Mouse (Mus musculus) gastrocnemius, postnatal 36 days (tissue): ENCODE results near the gene Klhdc10. TPM values are rescaled to one million over a fixed set of nuclear protein-coding genes. Genes with fewer than 3 reads are reported as not detected.
A peak's percentile ranks its signal among the peaks of the same experiment; 100 is the strongest.

Experiments
- DNase-seq, 2 experiments: peaks; one replicate each; pipeline ENCODE4 v3.0.0; 2022
- intact Hi-C: fragments of 180-260 bp; cut with DNase I; formaldehyde crosslinking; loops from one replicate; pipeline ENCODE4 v1.15.1; 2025
- total RNA-seq, 2 experiments: library from RNA; stranded (reverse); gene quantifications; 2 replicates each; pipeline ENCODE4 v1.2.3; 2021

Klhdc10 gene
- total RNA-seq, 2 experiments from 2014 or later = 40.7 to 43.4 TPM

GRCm38 (mm10) chr6:30391996-30392395 lies 9.7 kb upstream of the Klhdc10 start:
- intact Hi-C loops = no loop called here
- DNase-seq = no peak

- intact Hi-C loops = loop anchor here (10.0 kb wide), 1 partner anchor 635 kb away; no protein-coding TSS in a partner anchor
- no peak for DNase-seq
Measured at GRCm38 (mm10) chr6:30400146-30400545, 1.5 kb upstream of the Klhdc10 start.

DNA sequence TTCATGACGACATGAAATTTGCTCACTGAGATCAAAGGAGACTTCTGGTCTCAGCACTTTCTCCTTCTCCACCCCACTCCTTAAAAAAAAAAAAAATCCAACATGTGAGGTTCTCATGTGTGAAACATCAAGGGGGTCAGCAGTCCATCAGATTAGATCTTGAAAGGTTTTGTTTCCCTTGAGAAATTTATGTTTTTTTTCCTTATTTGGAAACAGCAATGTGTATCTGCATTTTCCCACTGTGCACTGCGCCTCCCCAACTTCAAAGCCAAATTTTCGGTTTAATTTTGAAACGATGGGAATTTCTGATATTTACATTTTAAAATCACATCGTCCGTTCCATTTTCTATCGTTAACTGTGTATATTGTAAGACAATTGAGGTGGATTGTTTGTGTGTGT lies 952 bp upstream of the Klhdc10 start:
- no peak for DNase-seq
- intact Hi-C loops = loop anchor here (10.0 kb wide), 1 partner anchor 634 kb away; no protein-coding TSS in a partner anchor

DNA sequence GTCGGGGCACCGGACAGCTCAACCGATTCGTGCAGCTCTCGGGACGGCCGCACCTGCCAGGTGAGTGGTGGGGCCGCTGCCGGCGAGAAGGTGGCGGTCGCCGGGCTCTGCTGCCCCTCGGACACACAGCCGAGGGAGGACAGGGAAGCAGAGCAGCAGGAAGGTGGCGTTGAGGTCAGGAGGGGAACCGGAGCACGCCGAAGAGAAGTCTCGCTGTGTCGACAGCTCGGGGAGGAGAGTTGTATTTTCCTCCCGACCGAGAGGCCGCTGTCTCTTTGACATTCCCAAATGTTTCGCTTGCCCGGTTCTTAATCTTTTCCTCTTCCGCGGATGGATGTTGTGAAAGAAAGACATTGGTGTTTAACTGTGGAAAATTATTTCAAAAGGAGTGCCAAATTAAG lies 423 bp downstream of the Klhdc10 start:
- no peak for DNase-seq

GRCm38 (mm10) chr6:30403465-30403864 lies 1.8 kb downstream of the Klhdc10 start:
- DNase-seq = peak in 1 of 2 experiments; percentile 31
- intact Hi-C loops = loop anchor here (1.0 to 10.0 kb wide), 3 partner anchors 56 to 631 kb away; no protein-coding TSS in a partner anchor

More for the DNA sequence above, 423 bp downstream of the Klhdc10 start:
- intact Hi-C loops = loop anchor here (2.0 to 10.0 kb wide), 2 partner anchors 67 to 633 kb away; no protein-coding TSS in a partner anchor

GRCm38 (mm10) chr6:30404671-30405070 lies 3.0 kb downstream of the Klhdc10 start:
- intact Hi-C loops = loop anchor here (10.0 kb wide), 1 partner anchor 630 kb away; no protein-coding TSS in a partner anchor
- no peak for DNase-seq

- no peak for DNase-seq
- intact Hi-C loops = loop anchor here (10.0 kb wide), 1 partner anchor 627 kb away; no protein-coding TSS in a partner anchor
Measured at GRCm38 (mm10) chr6:30408276-30408675, 6.6 kb downstream of the Klhdc10 start.

- intact Hi-C loops = loop anchor here (10.0 kb wide), 1 partner anchor 625 kb away; no protein-coding TSS in a partner anchor
- DNase-seq = no peak
Measured at GRCm38 (mm10) chr6:30409399-30410093, 7.9 kb downstream of the Klhdc10 start.

DNA sequence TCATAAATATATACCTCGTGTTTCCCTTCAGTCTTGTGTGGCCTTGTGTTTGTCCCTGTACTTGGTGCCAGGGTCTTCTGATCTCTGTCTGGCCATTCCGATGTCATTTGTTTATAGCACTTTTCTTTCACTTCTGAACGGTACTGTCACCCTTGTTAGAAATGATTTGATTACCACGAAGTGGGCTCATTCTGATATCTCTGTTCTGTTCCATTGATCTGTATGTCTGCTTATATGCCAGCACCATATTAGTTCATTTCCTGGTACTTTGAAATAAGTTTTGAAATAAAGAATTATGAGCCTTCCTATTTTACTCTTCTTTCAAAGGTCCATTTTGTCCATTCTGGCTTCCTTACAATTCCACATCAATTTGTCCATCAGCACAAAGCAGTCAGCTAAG lies 9.6 kb downstream of the Klhdc10 start:
- no peak for DNase-seq
- intact Hi-C loops = no loop called here

DNA sequence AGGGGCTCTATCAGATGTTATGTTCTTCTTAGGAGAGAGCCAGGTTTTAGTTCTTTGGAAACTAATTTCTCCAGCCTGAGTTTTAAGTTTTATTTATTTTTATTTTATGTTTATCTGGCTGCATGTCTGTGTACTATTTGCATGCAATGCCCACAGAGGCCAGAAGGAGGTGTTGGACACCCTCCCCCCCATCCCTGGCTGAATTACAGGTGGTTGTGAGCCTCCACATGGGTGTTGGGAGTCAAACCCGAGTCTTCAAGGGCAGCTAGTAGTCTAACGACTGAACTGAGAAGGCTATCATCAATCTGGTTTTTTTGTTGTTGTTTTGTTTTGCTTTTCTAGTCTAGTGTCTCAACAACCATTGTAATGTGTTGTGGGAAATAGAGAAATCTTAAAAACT lies 14.5 kb downstream of the Klhdc10 start:
- intact Hi-C loops = no loop called here
- DNase-seq = no peak

DNA sequence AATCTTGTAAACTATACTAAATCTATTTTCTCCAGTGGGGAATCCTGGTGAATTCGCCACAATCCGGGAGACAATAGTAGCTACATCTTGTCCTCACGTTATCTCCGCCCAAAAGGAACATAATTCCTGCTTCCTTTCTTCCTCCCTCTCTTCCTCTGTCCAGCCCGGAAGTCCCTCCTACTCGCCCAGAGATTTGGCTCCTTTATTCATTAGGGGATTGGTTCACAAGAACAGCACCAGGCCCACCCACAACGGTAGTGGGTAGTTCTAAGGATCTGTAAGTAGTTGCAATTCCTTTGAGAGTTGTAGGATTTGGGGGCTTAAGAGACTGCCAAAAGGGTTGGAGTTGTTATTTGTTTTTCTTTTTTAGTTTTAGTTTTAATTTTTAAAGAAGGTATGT lies 15.1 kb downstream of the Klhdc10 start:
- intact Hi-C loops = no loop called here
- no peak for DNase-seq

GRCm38 (mm10) chr6:30432461-30433192 lies 31.0 kb downstream of the Klhdc10 start:
- intact Hi-C loops = no loop called here
- DNase-seq = no peak

DNA sequence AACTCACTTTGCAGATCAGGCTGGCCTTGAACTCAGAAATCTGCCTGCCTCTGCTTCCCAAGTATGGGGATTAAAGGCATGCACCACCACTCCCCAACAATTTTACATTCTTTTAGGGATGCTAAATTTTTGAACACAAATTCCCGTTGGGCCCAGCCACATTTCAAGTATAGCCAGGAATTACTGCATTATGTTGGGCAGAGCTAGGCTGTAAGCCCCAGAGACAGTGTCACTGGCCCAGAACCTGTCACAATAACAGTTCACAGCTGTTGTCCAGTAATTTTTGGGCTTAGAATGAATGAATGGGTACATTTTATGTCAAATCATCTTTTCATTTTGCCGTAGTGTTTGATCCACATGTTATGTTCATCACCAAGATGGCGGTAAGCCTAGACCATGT lies 34.8 kb downstream of the Klhdc10 start:
- intact Hi-C loops = no loop called here

GRCm38 (mm10) chr6:30437054-30437453 lies 35.4 kb downstream of the Klhdc10 start:
- DNase-seq = no peak
- intact Hi-C loops = no loop called here

More for the DNA sequence above, 34.8 kb downstream of the Klhdc10 start:
- no peak for DNase-seq

DNA sequence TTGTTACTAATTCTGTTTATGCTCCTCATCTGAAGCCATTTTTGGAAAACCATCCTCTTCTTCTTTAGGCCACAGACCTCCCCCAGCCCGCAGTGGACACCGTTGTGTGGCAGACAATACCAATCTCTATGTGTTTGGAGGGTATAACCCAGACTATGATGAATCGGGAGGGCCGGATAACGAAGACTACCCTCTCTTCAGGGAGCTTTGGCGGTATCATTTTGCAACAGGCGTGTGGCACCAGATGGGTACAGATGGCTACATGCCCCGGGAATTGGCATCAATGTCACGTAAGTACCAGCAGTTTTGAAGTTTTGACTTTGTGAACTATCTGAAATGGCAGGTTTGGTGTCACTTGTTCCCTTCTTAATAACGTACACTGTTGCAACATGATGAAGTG lies 37.9 kb downstream of the Klhdc10 start:
- intact Hi-C loops = no loop called here
- DNase-seq = no peak

GRCm38 (mm10) chr6:30456991-30457390 lies 55.3 kb downstream of the Klhdc10 start:
- intact Hi-C loops = no loop called here
- DNase-seq = no peak

GRCm38 (mm10) chr6:30458626-30459025 lies 57.0 kb downstream of the Klhdc10 start:
- no peak for DNase-seq
- intact Hi-C loops = loop anchor here (1.0 kb wide), 1 partner anchor 55 kb away; no protein-coding TSS in a partner anchor

DNA sequence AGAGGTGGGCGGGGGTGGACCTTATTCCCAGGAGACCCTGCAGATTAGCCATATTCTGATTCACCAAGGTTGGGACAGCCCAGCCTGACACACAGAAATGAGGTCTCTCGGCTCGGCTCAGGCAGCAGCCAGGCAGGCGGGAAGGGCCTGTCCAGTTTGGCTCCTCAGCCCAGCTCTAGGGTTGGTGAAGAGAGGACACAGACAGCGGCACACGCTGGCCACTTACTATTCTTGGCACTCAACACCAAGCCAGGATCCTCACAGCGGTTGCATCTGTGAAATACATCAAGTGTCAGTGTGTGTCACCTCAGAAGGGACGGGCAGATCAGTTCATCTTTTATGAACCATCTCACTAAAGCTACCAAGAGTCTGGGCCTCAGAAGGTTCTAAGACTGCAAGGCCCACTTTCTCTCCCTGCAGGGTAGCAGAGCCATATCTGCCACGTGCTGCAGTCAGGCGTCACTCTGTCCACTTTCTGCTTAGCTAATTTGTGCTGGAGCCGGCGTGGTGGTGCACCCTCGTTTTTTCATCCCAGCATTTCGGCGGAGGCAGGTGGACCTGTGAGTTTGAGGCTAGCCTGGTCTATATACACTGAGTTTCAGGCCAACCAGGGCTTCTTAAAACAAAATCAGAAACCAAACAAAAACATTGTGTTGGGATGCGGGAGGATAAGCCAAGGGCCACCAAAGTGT lies 57.5 kb downstream of the Klhdc10 start:
- DNase-seq = peak; percentile 28 to 37
- intact Hi-C loops = loop anchor here (1.0 kb wide), 1 partner anchor 56 kb away; no protein-coding TSS in a partner anchor

- intact Hi-C loops = loop anchor here (1.0 kb wide), 1 partner anchor 57 kb away; no protein-coding TSS in a partner anchor
- peak; percentile 74 to 80 for DNase-seq
Measured at GRCm38 (mm10) chr6:30459811-30460749, 58.4 kb downstream of the Klhdc10 start.
